Mouse (Mus musculus) bone marrow, adult 2 months (tissue): ENCODE measurements at regions not wholly inside any gene's neighbourhood (a gene's known extent, or its start where the extent isn't known, plus 50 kb on each side); places are given as distances from the start of the nearest gene placed in this dataset.

Experiments used
- CTCF ChIP-seq: fragments of 200-500 bp; IDR thresholded peaks from 2 replicates; pipeline ENCODE4 v1.5.1; 2011; ENCODE audit warnings: low read length, control low read depth; ENCODE audit not compliant: control insufficient read depth, insufficient read depth
- POLR2A ChIP-seq: fragments of 200-500 bp; IDR thresholded peaks from 2 replicates; pipeline ENCODE4 v1.6.1; 2011; ENCODE audit warnings: low read depth, mild to moderate bottlenecking, control low read depth, low read length, borderline replicate concordance; ENCODE audit not compliant: control insufficient read depth

DNA sequence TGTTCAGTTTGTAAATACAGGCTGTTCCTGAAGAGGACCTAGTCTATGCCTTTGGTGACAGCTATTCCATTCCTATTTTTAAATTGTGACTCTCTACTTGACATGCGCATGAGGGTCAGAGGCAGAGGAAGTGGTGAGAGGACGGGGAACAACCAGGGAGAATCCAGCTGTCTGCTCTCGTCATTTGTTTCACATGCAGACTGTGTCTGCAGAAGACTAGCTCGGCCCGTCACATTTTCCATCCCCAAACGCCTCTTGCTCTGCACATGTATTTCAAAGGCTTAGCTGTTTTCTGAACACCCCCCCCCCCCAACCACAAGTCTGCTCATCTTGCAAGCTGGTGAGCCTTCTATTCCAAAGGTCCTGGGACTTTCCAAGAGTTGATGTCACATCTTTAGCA is 339.4 kb downstream of the Dhx35 start:
- TF ChIP-seq POLR2A: no peak
- TF ChIP-seq CTCF: no peak
